Mouse (Mus musculus): ENCODE results near the gene Rbm17.

DNA sequence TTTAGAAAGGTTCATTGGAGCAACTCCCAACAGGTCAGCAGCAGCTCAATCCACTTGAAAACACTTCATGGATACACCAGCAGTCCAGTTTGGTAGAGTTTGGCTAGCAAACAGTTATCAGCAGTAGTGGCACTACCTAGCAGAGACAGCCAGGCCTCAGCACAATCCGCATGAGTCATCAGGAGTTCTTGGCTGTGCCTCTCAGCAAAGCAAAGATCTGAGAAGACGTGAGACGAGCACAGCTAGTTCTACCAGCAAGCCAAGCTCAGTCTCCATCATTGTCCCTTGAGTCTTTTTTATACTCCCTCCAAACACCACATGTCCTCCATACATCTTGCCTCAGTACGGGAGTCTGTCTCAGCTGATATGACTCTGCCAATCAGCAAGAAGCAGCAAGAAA lies 24.6 kb downstream of the Rbm17 start:
- TF ChIP-seq CTCF (IDR thresholded peaks at IDR 0.05) (no peak), EP300 (IDR thresholded peaks at IDR 0.05; ENCODE audit: insufficient read depth, low read depth, low read length) (no peak)

All from heart, adult 2 months (tissue).